Mouse (Mus musculus): ENCODE measurements around the gene B4galt5.

The B4galt5 gene

DNA sequence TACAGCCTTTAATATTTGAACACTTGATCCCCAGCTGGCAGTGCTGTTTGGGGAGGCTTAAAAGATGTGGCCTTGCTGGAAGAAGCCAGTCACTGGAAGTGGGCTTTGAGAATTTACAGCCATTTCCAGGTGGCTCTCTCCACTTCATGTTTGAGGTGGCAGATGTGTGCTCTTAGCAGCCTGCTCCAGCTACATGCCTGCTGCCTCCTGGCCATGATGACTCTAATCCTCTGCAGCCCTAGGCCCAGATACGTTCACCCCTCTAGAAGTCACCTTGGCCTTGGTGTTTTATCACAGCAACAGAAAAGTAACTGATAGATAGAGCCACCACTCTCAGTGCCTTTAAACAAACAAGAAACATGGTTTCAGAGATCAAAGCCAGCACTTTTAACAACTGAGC is 46.3 kb downstream of the B4galt5 start:
- peak; percentile 1 for DNase-seq

DNA sequence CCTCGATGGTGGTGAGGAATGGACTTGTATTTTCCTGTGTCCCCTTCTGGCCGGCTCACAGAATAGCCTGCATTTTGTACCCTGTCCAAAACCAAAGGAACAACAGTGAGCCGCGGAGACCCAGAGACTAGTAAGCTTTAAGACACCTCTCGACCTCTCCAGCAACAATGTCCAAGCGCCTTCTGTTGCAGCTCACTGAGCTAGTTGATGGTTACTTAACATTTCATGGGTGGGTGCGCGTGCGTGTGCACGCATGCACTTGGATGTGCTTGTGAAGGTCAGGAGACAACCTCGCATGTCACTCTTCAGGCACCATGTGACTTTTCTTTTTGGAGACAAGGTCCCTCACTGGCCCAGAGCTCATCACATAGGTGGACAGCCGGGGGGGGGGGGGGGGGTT is 47.0 kb downstream of the B4galt5 start:
- peak; percentile 1 for DNase-seq

DNA sequence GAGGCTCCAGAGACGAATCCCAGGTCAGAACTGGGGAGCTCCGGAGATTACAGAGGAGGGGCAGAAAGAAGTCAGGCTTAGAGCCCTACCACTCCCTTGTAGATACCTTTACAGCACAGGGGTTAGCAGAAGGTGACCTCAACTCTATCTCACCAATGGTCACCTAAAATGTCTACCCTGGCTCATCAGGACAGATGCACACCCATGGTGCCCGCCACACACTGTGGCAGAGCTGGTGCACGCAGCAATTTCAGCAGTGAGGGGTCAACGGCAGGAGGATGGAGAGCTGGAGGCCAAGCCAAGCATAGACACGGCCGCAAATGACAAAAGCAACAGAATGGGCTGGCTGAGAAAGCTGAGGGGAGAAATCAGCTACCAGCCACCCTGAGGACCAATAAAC is 47.4 kb downstream of the B4galt5 start:
- peak; percentile 1 for DNase-seq

DNA sequence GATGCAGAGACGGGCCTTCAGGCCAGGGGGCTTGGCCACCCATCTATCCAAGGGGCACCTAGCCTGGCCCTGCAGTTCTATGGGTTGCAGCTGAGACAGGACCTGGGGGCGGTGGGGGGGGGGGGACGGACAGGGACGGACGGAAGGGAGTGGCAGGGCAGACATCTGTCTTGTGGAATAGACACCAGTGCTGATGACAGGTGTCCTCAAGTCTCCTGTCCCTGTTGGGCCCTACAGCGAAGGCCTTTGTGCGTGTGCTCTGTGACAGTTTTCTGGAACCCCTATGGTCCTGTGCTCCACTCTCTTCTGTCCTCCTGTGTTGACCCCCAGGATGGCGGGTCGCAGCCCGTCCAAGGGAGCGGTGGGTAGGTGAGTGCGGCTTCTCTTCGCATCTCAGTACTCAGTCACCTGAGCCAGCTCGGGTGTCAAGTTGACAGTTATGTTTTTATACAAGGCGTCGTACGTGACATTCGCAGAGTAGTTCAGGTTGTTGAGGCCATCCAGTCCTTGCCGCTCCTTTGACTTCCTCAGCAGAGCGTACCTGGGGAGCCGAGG is 48.0 kb downstream of the B4galt5 start:
- peak; percentile 1 for DNase-seq

DNA sequence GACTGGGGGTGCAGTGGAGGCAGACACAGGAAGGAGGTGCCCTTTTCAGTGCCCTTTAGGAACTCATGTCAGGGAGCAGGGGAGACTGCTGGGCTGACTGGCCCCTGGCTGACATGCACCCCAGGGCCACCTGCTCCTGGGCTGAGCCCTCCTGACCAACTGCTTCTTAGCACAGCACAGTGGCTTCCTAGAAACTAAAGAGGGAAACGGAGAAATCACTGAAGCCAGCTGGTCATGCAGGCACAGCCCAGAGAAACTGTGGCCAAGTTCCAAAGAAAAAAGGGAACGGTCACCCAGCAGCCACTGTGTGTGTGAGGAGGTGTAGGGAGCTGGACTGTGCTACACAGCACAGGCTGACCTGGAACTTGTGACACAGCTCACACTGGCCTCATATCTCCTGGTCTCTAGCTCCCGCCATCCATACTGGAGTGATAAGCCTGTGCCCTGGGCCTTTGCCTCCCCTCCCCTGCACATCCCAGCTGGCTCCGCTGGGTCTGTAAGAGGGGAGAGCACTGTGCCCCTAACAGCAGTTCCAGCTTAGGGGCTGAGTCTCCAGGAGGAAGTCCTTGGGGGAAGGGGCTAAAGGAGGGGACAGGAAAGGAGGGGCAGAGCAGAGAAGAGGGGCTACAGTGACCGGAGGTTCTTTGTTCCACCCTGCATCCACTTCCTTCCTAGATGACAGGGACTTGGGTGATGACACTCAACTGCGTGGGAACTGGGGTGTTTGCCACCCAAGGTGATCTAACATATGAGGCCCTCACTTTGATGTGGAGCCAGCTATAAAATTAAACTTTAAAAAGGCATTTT is 48.9 kb downstream of the B4galt5 start:
- peak; percentile 41 for DNase-seq

DNA sequence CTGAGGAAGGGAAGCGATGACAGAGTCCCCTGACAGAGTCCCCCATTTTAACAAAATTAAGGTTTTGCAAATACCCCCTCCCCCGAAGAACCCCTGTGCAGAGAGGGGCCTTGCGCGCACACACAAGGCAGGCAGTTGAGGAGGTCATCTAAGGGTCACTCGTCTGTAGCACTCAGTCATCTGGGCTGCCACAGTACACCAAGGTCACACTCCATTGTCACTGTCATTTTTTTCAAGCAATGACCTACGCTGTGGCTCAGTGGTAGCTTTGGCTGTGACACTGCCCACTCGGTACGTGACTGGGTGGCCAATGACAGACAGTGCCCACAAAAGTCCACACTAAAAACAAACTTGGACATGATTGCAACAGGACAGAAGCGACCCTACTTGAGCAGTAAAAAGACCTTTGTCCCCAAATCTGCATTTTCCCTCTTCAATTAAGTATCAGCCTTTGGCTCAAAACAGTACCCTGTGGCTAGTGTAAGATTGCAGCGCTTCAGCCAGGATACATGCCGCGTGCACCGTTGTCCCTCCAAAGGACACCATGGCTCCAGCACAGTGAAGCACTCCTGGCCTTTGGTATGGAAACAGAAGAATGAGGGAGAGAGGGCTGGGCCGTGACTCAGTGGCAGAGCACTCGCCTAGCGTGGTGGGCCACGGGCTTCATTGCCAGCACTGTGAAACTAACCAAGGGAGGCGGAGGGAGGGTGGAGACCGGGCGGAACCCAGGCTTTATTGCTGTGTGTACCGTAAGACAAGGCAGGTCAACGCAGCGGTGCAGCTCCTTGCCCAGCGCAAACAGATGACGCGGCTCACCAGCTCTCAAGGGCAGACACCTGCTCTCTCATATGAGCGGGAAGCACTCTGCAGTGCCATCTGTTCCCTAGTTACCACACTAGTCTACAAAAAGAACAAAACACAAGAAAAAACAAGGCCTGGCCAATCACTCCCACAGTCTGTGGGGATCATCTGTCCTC is 50.0 kb downstream of the B4galt5 start:
- peak; percentile 89 for DNase-seq

DNA sequence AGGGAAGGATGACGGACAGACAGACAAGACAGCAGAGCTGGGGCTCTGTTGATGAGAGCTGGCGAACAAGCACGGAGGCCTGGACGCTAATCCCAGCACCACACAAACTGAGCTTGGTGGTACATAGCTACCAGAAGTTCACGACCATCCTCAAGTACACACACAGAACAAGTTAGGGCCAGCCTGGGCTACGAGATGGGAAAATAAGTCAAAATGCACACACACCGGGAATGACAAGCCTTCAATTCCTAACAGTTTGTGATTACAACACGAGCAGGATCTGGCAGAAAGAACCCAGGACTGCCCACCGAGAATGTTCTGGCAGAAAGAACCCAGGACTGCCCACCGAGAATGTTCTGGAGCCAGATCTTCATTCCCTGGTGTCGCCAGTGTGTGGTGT is 51.0 kb downstream of the B4galt5 start:
- DNase-seq = peak; percentile 1

DNA sequence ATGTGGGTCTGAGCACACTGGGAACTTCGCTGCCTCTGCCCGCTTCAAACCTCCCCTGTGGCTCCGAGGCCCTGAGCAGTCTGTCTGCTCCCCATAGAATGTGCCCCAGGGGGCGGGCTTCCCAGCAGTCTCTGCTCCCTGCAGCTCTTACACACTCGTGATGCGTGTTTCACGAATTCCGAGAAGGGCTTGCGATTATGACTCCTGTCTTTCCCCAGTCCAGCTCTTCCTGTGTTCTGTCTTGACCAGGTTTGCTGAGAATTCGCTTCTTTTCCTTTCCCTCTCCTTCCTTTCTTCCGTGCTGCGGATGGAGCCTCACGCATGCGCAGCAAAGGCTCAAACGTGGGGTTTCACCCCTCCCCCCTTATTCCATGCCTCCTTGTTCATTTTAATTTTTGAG is 54.1 kb downstream of the B4galt5 start:
- peak; percentile 1 for DNase-seq

DNA sequence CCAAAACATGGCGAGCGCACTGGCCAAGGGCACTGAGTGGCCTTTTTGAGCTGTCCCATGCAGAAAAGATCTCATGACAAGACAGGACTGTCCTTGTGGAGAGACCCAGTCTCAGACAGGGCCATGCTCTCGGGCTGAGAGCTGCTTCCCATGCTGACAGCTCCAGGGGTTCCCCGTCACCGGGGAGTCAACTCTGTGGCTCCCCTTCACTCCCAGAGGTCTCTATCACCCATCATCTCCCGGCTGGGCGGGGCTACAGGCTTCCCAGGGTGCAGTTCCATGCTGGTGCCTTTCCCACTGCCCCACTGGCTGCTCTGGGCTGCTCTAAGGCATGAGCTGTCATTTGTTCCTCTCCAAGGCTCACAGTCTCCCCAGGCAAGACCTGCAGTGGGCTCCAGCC is 54.8 kb downstream of the B4galt5 start:
- peak; percentile 1 for DNase-seq

DNA sequence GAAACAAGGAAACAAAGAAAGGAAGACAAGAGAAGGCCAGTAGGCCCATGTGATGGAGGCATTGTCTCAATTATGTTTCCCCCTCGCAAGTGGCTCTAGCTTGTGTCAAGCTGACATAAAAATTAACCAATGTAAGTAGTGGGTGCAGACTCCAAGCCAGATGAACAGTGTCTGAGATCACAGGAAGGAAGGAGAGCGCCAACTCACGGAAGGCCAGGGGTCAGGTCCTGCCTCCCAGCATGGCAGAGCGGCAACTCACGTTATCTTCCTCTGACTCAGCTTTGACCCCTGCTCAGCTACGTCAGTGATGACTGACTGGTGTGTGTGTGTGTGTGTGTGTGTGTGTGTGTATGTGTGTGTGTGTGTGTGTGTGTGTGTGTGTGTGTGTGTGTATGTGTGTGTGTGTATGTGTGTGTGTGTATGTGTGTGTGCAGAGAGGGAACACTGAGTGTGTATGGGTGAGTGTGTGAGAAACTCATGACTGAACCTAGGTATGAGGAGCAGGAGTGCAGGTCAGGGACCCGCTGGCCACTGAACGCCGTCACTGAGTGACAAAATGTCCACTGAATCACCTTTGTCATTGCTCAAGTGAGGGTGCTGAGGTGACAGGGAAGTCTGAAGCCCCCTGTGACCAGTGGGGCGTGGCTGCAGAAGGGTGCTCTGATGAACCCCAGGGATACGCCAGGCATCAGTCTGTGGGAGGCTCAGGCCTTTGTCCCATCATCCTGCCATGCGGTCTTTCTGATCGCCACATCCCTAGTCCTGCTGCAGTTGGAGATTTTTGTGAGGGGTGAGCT is 55.5 kb downstream of the B4galt5 start:
- DNase-seq = peak; percentile 1

DNA sequence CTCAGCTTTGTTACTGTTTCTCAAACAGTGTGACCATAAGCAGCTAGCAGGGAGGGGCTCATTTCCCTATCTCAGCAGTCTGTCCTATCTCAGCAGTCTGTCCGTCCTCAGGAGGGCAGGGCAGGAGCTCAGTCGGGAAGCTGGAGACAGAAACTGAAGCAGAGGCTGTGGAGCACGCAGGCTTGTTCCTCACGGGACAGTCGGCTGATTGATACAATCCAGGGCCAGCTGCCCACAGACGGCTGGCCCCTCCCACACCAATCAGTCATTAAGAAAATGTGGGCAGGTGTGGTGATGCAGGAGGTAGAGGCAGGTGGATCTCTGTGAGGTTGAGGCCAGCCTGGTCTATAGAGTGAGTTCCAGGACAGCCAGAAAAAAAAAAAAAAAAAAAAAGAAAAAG is 56.1 kb downstream of the B4galt5 start:
- DNase-seq = peak; percentile 1

DNA sequence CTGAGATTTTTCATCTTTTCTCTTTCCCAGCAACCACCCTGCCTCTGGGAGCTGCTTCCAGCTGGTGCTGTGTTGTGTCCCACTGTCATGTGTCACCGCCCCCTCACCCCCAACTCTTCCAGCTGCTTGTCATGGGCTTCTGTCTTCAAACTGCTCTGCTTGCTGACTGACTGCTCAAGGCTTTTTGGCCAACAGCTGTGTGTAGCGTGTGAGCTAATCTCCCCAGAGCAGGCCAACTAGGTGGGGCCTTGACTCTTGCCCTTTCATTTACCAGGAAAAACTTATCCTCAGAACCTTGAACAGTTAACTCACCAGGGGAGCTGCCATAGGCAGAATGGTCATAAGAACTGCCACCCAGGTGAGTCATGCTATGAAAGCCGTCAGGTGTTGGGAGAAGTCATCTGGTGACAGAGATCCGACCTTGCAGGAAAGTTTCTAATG is 56.8 kb downstream of the B4galt5 start:
- DNase-seq = peak; percentile 1

DNA sequence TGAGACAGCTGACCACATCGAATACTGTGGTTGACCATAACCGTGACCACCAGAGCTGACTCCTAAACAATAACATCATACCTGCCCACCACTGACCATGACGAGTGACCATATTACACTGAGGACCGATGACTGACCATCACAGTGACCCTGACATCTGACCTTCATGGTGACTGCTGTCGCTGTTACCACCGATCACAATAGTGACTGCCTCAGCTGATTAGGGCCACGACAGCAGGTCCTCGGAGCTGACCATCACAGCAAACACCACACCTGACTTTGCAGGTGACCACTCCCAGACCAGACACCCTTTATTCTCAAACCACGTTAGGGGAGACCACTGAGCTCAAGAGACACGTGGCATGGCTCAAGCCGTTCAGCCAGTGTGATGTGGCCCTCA is 57.3 kb downstream of the B4galt5 start:
- DNase-seq = no peak

DNA sequence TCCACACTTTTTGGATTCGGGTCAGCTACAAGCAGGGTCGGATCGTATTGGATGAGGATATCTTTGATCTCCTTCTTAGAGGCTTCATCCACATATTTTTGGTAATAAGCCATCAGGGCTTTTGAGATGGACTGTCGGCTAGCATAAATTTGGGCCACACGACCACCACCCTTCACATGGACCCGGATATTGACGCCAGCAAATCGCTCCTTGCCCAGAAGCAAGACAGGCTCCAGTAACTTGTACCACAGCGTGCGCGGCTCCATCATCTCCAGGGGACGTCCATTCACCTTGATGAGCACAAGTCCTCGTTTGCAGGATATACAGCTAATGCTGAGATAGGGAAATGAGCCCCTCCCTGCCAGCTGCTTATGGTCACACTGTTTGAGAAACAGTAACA is 67.5 kb downstream of the B4galt5 start:
- DNase-seq = peak; percentile 1

DNA sequence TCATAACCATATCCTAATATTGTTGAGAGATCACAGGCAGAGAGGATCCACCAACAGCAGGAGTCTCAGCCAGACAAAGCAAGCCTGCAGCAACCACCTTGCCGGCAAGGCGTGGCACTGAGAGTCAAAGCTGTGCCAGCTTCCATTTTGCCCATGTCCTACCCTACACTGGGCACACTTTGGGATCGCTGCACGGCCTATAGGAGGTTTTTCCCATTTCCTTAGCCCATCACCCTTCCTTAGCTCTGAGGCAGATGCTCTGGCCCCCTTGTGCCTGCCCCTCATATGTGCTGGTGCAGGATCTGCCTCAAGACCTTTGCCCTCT is 68.0 kb downstream of the B4galt5 start:
- DNase-seq = no peak

DNA sequence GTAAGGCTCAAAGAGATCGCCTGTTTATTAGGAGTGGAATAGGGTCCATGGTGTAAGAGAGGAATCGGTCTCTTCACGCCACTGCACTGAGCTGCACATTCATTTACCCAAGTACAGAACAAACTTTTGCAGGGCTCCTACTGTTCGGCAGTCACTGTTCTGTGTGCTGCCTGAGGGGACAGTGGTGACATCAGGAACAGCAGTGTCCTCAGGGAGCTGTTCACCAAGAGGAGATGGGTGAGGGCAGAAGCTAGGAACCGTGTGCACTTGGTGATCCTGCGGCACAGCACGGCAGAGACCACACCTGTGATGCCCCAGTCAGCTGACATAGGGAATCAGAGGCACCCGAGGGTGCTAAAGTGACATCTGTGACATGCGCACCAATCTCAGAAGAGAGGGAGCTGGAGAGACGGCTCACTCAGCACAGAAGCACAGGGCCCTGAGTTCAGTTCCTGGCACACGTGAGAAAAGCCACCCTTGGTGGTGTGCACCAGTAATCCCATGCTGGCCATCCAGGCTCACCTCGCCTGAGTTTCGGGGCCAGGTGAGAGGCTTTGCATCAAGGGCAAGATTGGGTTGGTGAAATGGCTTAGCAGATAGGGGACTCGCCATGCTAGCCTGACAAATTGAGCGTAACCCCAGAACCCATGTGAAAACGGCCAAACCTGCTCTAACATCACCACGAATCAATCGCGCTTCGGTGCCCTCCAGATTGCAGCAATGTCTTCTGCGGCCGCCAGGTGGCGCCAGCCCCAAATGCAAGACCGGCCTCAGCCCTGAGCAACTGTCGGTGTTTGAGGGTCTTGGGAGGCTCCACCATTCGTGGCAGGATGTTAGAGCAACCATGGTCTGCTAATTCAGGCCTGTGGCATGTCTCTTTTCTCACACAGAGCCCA is 68.6 kb downstream of the B4galt5 start:
- DNase-seq = peak; percentile 64

DNA sequence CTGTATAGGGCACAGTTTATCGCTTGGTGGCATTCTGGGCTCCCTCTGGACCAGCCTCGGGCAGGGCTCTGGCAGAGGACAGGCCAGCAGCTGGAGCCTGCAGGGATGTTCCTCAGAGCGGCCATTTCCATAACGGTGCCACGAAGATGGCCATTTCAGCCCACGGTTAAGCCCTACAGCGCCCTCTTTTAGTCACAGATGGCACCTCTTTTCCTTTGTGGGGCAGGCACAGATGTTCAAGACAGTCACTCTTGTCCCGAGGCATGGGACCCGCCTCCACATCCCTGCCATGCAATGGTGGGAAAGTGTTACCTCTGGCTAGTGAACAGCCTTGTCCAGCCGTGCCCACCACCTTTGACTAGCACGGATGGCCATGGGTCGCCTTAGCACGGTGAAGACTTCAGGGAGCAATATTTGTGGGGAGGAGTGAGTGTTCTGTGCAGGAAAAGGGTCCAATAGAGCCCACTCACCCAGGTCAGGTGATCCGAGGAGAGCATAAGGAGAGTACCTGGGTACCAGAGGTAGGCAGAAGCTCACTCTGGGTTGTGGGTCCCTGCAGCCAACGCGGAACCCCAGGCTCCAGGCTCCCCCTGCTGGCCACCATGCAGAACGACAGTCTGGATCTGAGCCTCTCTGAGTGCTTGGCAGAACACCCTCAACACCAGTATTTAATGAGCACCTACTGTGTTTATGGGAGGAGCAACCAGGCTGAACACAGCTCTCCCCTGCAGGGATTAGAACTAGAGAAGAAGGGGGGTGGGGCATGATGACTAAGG is 70.0 kb downstream of the B4galt5 start:
- DNase-seq = peak; percentile 12

DNA sequence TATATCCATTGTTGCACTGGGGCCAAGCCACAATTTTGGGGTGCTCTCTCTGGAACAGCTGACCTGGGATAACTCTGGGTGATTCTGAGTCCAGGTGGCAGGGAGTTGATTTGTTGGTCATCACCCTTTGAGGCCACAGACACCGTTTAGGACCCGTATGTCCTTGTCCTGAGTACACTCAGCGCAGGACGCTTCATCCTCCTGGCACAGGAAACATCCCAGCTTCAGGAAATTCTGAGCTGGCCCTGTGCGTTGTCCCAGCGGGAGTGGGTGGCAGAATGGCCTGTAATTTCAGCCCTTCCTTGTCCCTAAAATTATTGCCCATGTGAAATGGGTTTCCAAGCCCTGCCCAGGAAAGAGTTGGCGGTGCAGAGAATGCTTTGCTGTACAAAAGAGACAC is 71.0 kb downstream of the B4galt5 start:
- DNase-seq = no peak

DNA sequence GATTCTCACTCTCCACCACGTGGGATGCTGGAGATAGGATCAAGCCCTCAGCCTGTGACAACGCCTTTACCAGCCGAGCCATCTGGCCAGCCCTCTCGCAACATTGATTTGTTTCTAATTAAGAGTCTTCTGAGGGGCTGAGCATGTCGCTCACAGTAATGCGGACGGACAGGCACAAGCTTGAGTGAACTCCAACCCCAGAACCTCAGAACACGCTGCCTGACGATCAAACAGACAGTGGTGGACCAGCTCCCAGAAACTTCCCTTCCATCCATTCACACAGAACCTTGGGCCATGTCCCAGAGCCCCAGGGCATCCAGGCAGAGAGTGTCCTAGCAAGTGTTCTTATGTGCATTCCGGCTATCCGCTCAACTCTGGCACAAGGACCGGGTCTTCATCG is 72.0 kb downstream of the B4galt5 start:
- DNase-seq = peak; percentile 0

DNA sequence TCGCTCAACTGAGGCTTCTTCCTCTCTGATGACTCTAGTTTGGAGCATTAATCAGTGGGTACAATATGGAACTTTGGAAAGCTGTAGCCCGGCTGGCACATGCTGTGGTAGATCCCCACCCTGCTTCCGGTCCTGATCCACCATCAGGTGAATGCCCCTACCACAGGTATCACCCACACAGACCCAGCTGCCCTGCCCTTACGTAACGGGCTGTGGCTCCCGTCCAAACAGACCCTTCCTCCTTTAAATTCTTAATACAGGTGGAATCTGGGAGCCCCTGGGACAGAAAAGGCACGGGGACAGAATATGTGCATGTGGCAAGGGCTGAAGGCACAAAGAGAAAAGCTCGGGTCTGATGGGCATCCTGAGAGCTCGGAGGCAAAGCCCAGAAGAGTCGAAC is 73.1 kb downstream of the B4galt5 start:
- no peak for DNase-seq

Measured in layer of hippocampus, adult 9-11 months (tissue).